Mouse (Mus musculus) midbrain, embryonic 16.5 days (tissue): ENCODE data around the gene Gsdma. TPM values are rescaled to one million over a fixed set of nuclear protein-coding genes. Genes with fewer than 3 reads are reported as not detected.

Experiments used
- ATAC-seq: fragments of 200-750 bp; cut with Nextera tagmentation; 2 replicates; pipeline ENCODE4 v1.8.0; 2017; ENCODE audit warnings: moderate TSS enrichment
- H3K27ac ChIP-seq: fragments of 300-500 bp; sonication (generic); 2 replicates; pipeline ENCODE4 v1.5.1; 2014; ENCODE audit warnings: mild to moderate bottlenecking, low read length, mixed read lengths
- H3K27me3 ChIP-seq: fragments of 300-500 bp; sonication (generic); 2 replicates; pipeline ENCODE4 v1.6.1; 2014; ENCODE audit warnings: low read depth, low read length, mixed read lengths; ENCODE audit not compliant: control insufficient read depth, insufficient read depth
- H3K36me3 ChIP-seq: fragments of 300-500 bp; sonication (generic); 2 replicates; pipeline ENCODE4 v1.6.1; 2014; ENCODE audit warnings: mild to moderate bottlenecking, low read length, moderate library complexity, mixed read lengths; ENCODE audit not compliant: control insufficient read depth, insufficient read depth
- H3K4me1 ChIP-seq: fragments of 300-500 bp; sonication (generic); 2 replicates; pipeline ENCODE4 v1.6.1; 2014; ENCODE audit warnings: mild to moderate bottlenecking, low read length, mixed read lengths; ENCODE audit not compliant: control insufficient read depth, insufficient read depth
- H3K4me2 ChIP-seq: fragments of 300-500 bp; sonication (generic); 2 replicates; pipeline ENCODE4 v1.6.1; 2014; ENCODE audit warnings: mild to moderate bottlenecking, low read length, mixed read lengths
- H3K4me3 ChIP-seq: fragments of 300-500 bp; sonication (generic); 2 replicates; pipeline ENCODE4 v1.5.1; 2014; ENCODE audit warnings: low read depth, mild to moderate bottlenecking, low read length, moderate library complexity, mixed read lengths
- H3K9ac ChIP-seq: fragments of 300-500 bp; sonication (generic); 2 replicates; pipeline ENCODE4 v1.6.1; 2014; ENCODE audit warnings: low read depth, low read length, mixed read lengths
- H3K9me3 ChIP-seq: fragments of 300-500 bp; sonication (generic); replicated peaks from 2 replicates; pipeline ENCODE4 v1.6.1; 2014; ENCODE audit warnings: mild to moderate bottlenecking, low read length, mixed read lengths; ENCODE audit not compliant: control insufficient read depth, poor library complexity, severe bottlenecking
- WGBS: fragments of 180-500 bp; shearing (Covaris S2); extraction: QIAGEN DNeasy Blood & Tissue Kit; methylation state at CpG from one replicate; pipeline ENCODE4 v1.1.7; 2014; 5-methylcytosine and 5-hydroxymethylcytosine counted together
- polyA plus RNA-seq: library from polyadenylated mRNA; unstranded; fragments of >200 nt; fragmentation: Nextera tagmentation; extraction: Ambion mirVana; gene quantifications from 2 replicates; pipeline ENCODE4 v1.2.1, GENCODE M21; 2015

The Gsdma gene
- polyA plus RNA-seq, 1 experiment from 2014 or later: not detected

DNA sequence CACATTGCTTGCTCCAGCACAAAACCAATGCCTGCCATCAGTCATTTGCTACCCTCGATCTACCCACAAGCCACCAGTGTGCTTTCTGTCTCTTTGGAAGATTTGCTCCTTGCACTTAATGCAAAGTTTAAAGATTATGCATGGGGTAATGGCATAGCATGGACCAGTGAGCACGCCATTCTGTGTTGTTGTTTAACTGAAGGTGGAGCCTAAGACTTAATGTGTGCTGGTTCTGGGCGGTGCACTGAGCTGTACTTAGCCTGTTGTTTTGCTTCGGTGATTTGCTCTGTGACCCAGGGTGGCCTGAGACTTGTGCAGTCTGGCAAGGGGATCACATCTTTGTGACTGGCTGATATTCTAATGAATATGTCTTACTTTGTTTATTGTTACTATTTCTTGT, 22.8 kb downstream of the Gsdma start:
- no peak overlapping the region for H3K4me2 ChIP-seq
- H3K36me3 ChIP-seq: peaks cover 34% of the 10 kb centered on the region
- peaks cover 9% of the 10 kb centered on the region for H3K4me1 ChIP-seq
- H3K27ac ChIP-seq: no peak overlapping the region
- no peak overlapping the region for H3K9ac ChIP-seq
- H3K9me3 ChIP-seq: no peaks in the 10 kb centered on the region
- ATAC-seq: no peak
- no peak overlapping the region for H3K4me3 ChIP-seq
- WGBS: 90% methylated on average over 4 of the region's 4 CpGs
- H3K27me3 ChIP-seq: no peaks in the 10 kb centered on the region

DNA sequence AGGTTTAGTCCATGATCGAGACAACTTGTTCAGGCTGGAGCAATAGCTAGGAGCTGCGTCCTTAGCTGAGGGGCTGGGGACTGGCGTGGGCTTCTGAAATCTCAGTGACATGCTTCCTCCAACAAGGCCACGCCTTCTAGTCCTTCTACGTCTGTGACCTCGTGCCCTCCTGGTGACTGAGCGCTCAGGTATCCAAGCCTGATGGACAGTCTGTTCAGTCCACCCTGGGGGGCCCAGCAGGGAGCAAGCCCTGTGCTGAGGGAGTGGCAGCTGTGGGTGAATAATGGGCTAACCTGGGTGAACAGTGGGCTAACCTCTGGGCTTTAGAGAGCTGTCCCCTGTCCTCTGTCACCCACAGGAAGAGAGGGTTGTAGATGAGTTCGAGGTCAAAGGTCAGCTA, 23.9 kb downstream of the Gsdma start:
- no peaks in the 10 kb centered on the region for H3K9me3 ChIP-seq
- WGBS: 89% methylated on average over 8 of the region's 8 CpGs
- H3K36me3 ChIP-seq: peaks cover 44% of the 10 kb centered on the region
- no peak overlapping the region for H3K4me2 ChIP-seq
- no peak overlapping the region for H3K27ac ChIP-seq
- peaks cover 9% of the 10 kb centered on the region for H3K4me1 ChIP-seq
- ATAC-seq: no peak
- no peaks in the 10 kb centered on the region for H3K27me3 ChIP-seq
- H3K9ac ChIP-seq: no peak overlapping the region
- no peak overlapping the region for H3K4me3 ChIP-seq

DNA sequence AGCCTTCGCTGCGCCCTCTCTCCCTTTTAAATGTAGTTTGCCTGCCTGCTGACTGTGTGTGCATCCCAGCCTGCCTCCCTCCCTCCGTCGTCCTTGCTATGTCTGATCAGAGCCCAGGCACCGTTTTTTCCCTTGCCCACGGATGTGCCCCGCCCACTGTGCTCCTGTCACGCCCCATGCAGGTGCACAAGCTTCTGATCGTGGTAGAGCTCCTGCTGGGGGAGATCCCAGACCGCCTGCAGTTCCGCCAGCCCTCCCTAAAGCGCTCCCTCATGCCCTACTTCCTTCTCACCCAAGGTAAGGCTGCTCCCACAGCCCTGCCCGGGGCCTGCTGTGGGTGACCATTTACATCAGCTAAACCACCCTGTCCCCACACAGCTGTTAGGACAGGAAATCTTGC, 29.1 kb downstream of the Gsdma start:
- Histone ChIP-seq H3K27me3 (no peaks in the 10 kb centered on the region), H3K4me3 (no peak overlapping the region), H3K27ac (no peak overlapping the region), H3K36me3 (peaks cover 56% of the 10 kb centered on the region), H3K9ac (no peak overlapping the region), H3K9me3 (no peaks in the 10 kb centered on the region), H3K4me2 (no peak overlapping the region), H3K4me1 (no peaks in the 10 kb centered on the region)
- 78% methylated on average over 13 of the region's 13 CpGs for WGBS
- no peak for ATAC-seq

DNA sequence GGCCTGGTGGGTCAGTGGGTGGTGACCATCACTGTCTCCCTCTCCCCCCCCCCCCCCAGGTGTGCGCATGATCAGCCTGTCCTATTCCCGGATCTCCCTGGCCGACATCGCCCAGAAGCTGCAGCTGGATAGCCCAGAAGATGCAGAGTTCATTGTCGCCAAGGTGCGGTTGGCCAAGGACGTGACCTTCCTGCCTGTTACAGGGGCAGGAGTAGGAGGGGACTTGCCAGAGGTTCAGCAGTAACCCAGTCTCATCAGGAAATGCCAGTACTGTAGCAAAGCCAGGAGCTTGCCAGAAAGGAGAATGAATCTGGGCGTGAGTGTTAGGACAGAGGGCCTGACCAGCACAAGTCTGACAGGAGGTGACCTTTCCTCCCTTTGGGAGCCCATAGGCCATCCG, 29.6 kb downstream of the Gsdma start:
- no peak overlapping the region for H3K27ac ChIP-seq
- no peak overlapping the region for H3K4me2 ChIP-seq
- no peaks in the 10 kb centered on the region for H3K4me1 ChIP-seq
- H3K4me3 ChIP-seq: no peak overlapping the region
- peaks cover 55% of the 10 kb centered on the region for H3K36me3 ChIP-seq
- H3K9me3 ChIP-seq: no peaks in the 10 kb centered on the region
- WGBS: 90% methylated on average over 8 of the region's 9 CpGs
- H3K27me3 ChIP-seq: no peaks in the 10 kb centered on the region
- no peak overlapping the region for H3K9ac ChIP-seq
- no peak for ATAC-seq

DNA sequence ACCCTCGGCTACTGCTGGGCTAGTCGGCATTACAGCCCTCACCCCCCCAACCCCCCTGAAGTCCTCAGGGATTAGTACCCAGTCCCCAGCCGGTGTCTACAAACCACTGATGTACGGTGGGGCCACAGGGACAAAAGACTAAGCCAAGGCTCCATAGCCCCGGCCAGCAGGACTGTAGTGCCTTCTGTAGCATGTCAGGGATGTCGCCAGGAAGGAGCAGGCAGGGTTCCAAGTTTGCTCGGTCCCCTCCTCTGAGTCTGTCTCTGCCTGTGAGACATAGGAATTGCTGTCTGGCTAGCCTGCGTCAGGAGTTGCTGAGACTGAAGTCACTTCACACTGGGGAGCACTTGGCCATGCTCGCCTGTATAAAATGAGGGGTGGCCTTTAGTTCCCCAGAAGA, 30.1 kb downstream of the Gsdma start:
- H3K36me3 ChIP-seq: peaks cover 55% of the 10 kb centered on the region
- ATAC-seq: no peak

DNA sequence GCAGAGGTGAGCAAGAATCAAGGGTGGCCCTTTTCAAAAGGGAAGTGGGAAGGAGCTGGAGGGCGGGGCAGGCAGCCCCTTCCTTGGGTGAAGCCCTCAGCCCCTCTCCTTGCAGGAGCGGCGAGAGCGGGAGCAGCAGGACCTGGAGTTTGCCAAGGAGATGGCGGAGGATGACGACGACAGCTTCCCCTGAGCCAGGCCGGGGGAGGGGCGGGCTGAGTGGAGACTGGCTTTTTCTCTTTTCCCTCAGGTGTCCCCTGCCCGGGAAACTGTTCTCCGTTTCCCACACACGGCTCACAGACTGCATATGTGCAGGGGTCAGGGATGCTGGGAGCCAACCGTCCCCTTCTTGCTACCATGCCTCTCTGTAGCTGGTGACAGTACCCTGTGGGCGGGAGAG, 31.3 kb downstream of the Gsdma start:
- WGBS: 76% methylated on average over 14 of the region's 14 CpGs

More for the DNA sequence above, 30.1 kb downstream of the Gsdma start:
- Histone ChIP-seq H3K4me2 (no peak overlapping the region), H3K9me3 (no peaks in the 10 kb centered on the region), H3K9ac (no peak overlapping the region), H3K27me3 (no peaks in the 10 kb centered on the region), H3K4me1 (no peaks in the 10 kb centered on the region), H3K27ac (no peak overlapping the region), H3K4me3 (no peak overlapping the region)
- 82% methylated on average over 9 of the region's 9 CpGs for WGBS

DNA sequence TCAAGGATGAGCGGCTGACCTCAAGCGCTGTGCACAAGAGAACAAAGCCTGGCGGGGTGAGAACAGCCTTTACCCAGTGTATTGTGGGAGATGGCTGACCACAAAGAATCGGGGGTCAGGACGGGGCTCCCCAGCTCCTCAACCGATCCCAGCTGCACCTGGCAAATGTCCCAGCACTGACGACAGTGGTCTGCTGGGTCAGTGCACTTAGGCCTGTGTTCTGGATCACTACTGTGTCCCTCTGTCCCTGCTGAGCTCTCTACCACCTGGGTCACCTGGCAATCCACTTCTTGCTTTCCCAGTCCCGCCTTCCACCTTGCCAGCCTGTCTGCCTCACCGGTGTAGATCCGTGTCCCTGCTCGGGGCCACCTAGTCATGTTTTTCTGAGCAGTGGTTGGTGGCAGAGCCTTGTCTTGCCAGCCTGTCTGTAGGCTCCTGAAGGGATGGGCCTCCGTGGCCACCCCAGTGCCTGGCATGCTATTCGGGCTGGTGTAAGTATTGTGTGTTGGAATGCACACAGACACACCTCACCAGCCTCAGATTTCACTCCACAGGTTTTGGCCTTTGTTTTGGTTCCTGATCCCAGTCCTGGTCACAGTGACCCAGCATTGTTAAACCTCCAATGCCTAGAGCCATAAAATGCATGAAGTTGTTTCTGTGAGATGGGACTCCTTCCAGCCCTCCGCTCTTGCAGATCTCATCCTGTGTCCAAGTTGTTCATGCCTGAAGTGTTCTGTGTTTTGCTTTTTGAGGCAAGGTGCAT, 32.5 kb downstream of the Gsdma start:
- Histone ChIP-seq H3K36me3 (peaks cover 40% of the 10 kb centered on the region), H3K4me3 (no peak overlapping the region), H3K4me2 (no peak overlapping the region), H3K9me3 (no peaks in the 10 kb centered on the region), H3K27me3 (no peaks in the 10 kb centered on the region), H3K27ac (no peak overlapping the region), H3K9ac (no peak overlapping the region), H3K4me1 (no peaks in the 10 kb centered on the region)
- no peak for ATAC-seq
- WGBS: 86% methylated on average over 14 of the region's 14 CpGs

More for the DNA sequence above, 31.3 kb downstream of the Gsdma start:
- Histone ChIP-seq H3K36me3 (peaks cover 45% of the 10 kb centered on the region), H3K4me3 (no peak overlapping the region), H3K9me3 (no peaks in the 10 kb centered on the region), H3K9ac (no peak overlapping the region), H3K27ac (no peak overlapping the region), H3K27me3 (no peaks in the 10 kb centered on the region), H3K4me2 (no peak overlapping the region), H3K4me1 (no peaks in the 10 kb centered on the region)
- ATAC-seq: no peak

DNA sequence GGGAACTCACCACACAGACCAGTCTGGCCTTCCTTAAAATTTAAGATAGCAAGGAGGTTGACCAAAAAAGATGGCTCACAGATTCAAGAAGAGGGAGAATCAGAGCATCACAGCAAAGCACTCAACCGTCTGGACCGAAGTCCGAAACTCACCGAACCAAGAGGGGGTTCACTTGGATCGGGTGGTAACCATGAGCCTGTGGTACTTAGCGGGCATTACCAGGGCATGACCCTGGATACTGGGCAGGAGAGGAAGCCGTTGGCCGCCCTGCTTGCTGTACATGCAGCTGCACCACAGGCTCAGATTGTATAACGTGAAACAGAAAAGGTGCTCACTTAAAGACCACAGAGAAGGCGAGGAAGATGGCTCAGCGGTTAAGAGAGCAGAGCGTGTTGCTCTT, 33.1 kb downstream of the Gsdma start:
- Histone ChIP-seq H3K4me3 (no peak overlapping the region), H3K27me3 (no peaks in the 10 kb centered on the region), H3K4me1 (no peaks in the 10 kb centered on the region), H3K27ac (no peak overlapping the region), H3K4me2 (no peak overlapping the region), H3K36me3 (peaks cover 36% of the 10 kb centered on the region), H3K9ac (no peak overlapping the region), H3K9me3 (no peaks in the 10 kb centered on the region)
- 88% methylated on average over 12 of the region's 12 CpGs for WGBS
- ATAC-seq: no peak

DNA sequence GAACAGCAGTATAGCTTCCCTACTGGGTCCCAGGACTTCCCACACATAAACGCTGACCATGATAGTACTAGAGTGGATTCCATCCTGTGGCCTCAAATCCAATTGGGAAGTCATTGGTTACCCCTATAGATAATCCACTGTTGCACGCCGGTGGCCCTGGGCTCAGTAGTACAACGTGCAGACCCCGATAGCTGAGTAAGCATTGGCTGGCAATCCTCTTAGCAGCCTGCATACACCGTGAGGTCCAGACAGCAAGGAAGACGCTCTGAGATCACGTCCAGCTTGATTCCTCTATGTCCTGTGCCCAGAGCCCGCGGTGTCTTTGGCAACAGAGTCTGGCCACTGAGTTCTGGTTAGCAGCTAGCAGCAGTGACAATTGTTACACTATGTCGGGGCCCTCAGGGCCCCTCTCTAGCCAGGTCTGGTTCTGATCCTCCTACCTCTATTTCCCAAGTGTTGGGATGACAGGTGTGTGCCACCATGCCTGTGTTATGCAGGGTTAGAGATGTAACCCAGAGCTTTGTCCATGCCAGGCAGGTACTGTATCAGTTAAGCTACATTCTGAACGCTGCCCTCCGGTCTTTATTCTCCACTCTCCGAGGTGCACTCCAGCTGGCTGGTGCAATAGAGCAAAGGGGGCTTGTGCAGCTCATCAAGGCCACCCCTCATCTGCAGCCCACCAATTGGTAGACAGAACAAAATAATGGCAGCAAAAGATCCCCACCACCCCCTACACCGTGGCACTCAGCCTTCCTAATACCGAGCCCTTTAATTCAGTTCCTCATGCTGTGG, 34.9 kb downstream of the Gsdma start:
- ATAC-seq: no peak
- H3K4me1 ChIP-seq: no peaks in the 10 kb centered on the region
- H3K4me2 ChIP-seq: no peak overlapping the region
- peaks cover 19% of the 10 kb centered on the region for H3K36me3 ChIP-seq
- no peak overlapping the region for H3K27ac ChIP-seq
- 83% methylated on average over 16 of the region's 16 CpGs for WGBS
- no peaks in the 10 kb centered on the region for H3K9me3 ChIP-seq
- no peak overlapping the region for H3K9ac ChIP-seq
- H3K4me3 ChIP-seq: no peak overlapping the region
- no peaks in the 10 kb centered on the region for H3K27me3 ChIP-seq
